Mouse (Mus musculus) CD8-positive naive resting alpha-beta T cell, adult 2 months (primary cell): ENCODE results near the gene Fxyd3.

Experiments used
- DNase-seq, 2 experiments: peaks; one replicate each; pipeline ENCODE4 v3.0.0; 2022; ENCODE audit warnings: low read depth in 2 of 2, low spot score in 2 of 2

The Fxyd3 gene

GRCm38 (mm10) chr7:31076492-31076891 is at the start of gene Fxyd3:
Gene Fxyd3 (minus strand): TSS chr7:31076704.
- DNase-seq = no peak

GRCm38 (mm10) chr7:31125116-31125515 is 48.6 kb upstream of the Fxyd3 start:
- DNase-seq = no peak

GRCm38 (mm10) chr7:31124381-31124780 is 47.9 kb upstream of the Fxyd3 start:
- DNase-seq = no peak

GRCm38 (mm10) chr7:31123697-31124096 is 47.2 kb upstream of the Fxyd3 start:
- no peak for DNase-seq

- DNase-seq = no peak
Measured at GRCm38 (mm10) chr7:31122641-31123631, 46.4 kb upstream of the Fxyd3 start.

- DNase-seq = no peak
Measured at GRCm38 (mm10) chr7:31119556-31119955, 43.1 kb upstream of the Fxyd3 start.

- DNase-seq = no peak
Measured at GRCm38 (mm10) chr7:31118486-31118885, 42.0 kb upstream of the Fxyd3 start.

- DNase-seq = no peak
Measured at GRCm38 (mm10) chr7:31117465-31117864, 41.0 kb upstream of the Fxyd3 start.

- DNase-seq = no peak
Measured at GRCm38 (mm10) chr7:31116721-31117145, 40.2 kb upstream of the Fxyd3 start.

GRCm38 (mm10) chr7:31115587-31116043 is 39.1 kb upstream of the Fxyd3 start:
- DNase-seq = no peak

GRCm38 (mm10) chr7:31115182-31115581 is 38.7 kb upstream of the Fxyd3 start, which contains the start of gene Hpn:
Gene Hpn (minus strand): TSS chr7:31115290.
- no peak for DNase-seq

- DNase-seq = no peak
Measured at GRCm38 (mm10) chr7:31114646-31115045, 38.1 kb upstream of the Fxyd3 start.

- no peak for DNase-seq
Measured at GRCm38 (mm10) chr7:31113800-31114199, 37.3 kb upstream of the Fxyd3 start.

GRCm38 (mm10) chr7:31112036-31112435 is 35.5 kb upstream of the Fxyd3 start:
- no peak for DNase-seq

- DNase-seq = no peak
Measured at GRCm38 (mm10) chr7:31110861-31111385, 34.4 kb upstream of the Fxyd3 start.

GRCm38 (mm10) chr7:31109796-31110195 is 33.3 kb upstream of the Fxyd3 start:
- no peak for DNase-seq

GRCm38 (mm10) chr7:31109091-31109490 is 32.6 kb upstream of the Fxyd3 start:
- DNase-seq = no peak

GRCm38 (mm10) chr7:31107781-31108180 is 31.3 kb upstream of the Fxyd3 start:
- no peak for DNase-seq

- no peak for DNase-seq
Measured at GRCm38 (mm10) chr7:31106166-31106565, 29.7 kb upstream of the Fxyd3 start.

GRCm38 (mm10) chr7:31105061-31105768 is 28.7 kb upstream of the Fxyd3 start:
- DNase-seq = no peak

GRCm38 (mm10) chr7:31100786-31101185 is 24.3 kb upstream of the Fxyd3 start:
- no peak for DNase-seq

GRCm38 (mm10) chr7:31099612-31099982 is 23.1 kb upstream of the Fxyd3 start:
- no peak for DNase-seq
